ENCODE assay signal across 8 mouse cellular contexts in genomic region chr3:90076921-90077716, GRCm38 (mm10). TPM values are rescaled to one million over a fixed set of nuclear protein-coding genes. Genes with fewer than 3 reads are reported as not detected.
DNase-seq lines count a peak whose midpoint lies in the region; ATAC-seq and TF ChIP-seq lines count a peak whose summit lies in the region.

No protein-coding gene starts in this region.

- H3K79me2 ChIP-seq in myocyte (ENCODE audit: control insufficient read depth, insufficient read depth) = peaks cover 19% of the 10 kb centered on the region

- TF ChIP-seq POLR2A in cerebellum, adult 2 months (IDR thresholded peaks at IDR 0.05; ENCODE audit: borderline replicate concordance, insufficient read depth, low read length) = no peak
- TF ChIP-seq POLR2A in myocyte (IDR thresholded peaks at IDR 0.05; ENCODE audit: insufficient read length, low read depth) = no peak

- H3K9me3 ChIP-seq in forebrain, embryonic 11.5 days (ENCODE audit: control insufficient read depth, low read length) = no peaks in the 10 kb centered on the region
- no peaks in the 10 kb centered on the region for H3K9me3 ChIP-seq in forebrain, embryonic 15.5 days
- H3K9me3 ChIP-seq in hindbrain, postnatal 0 days (ENCODE audit: low read length) = no peaks in the 10 kb centered on the region

- H3ac ChIP-seq in myocyte (ENCODE audit: control insufficient read depth, insufficient read length) = no peak overlapping the region

- H3K4me1 ChIP-seq in forebrain, embryonic 11.5 days (replicated peaks; ENCODE audit: control insufficient read depth, insufficient read depth, low read length) = peaks cover 12% of the 10 kb centered on the region
- peaks cover 28% of the 10 kb centered on the region for H3K4me1 ChIP-seq in forebrain, embryonic 15.5 days
- H3K4me1 ChIP-seq in cerebellum, adult 2 months (ENCODE audit: control insufficient read depth, insufficient read depth, low read length) = no peaks in the 10 kb centered on the region
- H3K4me1 ChIP-seq in hindbrain, postnatal 0 days (ENCODE audit: insufficient read depth, low read length) = peaks cover 5% of the 10 kb centered on the region

- H3K4me3 ChIP-seq in forebrain, embryonic 11.5 days (ENCODE audit: low read depth, low read length) = no peak overlapping the region
- H3K4me3 ChIP-seq in forebrain, embryonic 15.5 days = no peak overlapping the region
- H3K4me3 ChIP-seq in cerebellum, adult 2 months (replicated peaks; ENCODE audit: insufficient read depth, low read depth, low read length) = no peak overlapping the region
- no peak overlapping the region for H3K4me3 ChIP-seq in hindbrain, postnatal 0 days (ENCODE audit: low read length)
- H3K4me3 ChIP-seq in myocyte = no peak overlapping the region

- no peak for ATAC-seq in forebrain, embryonic 11.5 days (replicated peaks; ENCODE audit: low FRiP score)
- ATAC-seq in forebrain, embryonic 15.5 days (replicated peaks) = no peak
- ATAC-seq in hindbrain, postnatal 0 days = no peak

- DNase-seq in forebrain, embryonic 11.5 days (ENCODE audit: low spot score) = peak; percentile 85
- DNase-seq in cerebellum, adult 2 months = peak; percentile 68 to 80
- peak; percentile 63 to 65 for DNase-seq in gastrocnemius, adult 8-10 months (ENCODE audit: low spot score in 2 of 2)
- peak; percentile 89 for DNase-seq in hindbrain, postnatal 0 days (ENCODE audit: low spot score)
- DNase-seq in left cerebral cortex, adult 8-10 months (ENCODE audit: low spot score in 2 of 2) = peak; percentile 65 to 69
- peak; percentile 91 for DNase-seq in splenic B cell, adult 2 months (ENCODE audit: low read depth, low spot score)

- TF ChIP-seq CTCF in cerebellum, adult 2 months (IDR thresholded peaks at IDR 0.05; ENCODE audit: borderline replicate concordance, insufficient read depth, low read depth, low read length) = peak; percentile 63; the same call in 1 of the 2 replicates
- peak; percentile 84 for TF ChIP-seq CTCF in hindbrain, postnatal 0 days (IDR thresholded peaks at IDR 0.05; ENCODE audit: low read depth)

- WGBS in forebrain, embryonic 11.5 days = 5% methylated on average over 5 of the region's 5 CpGs
- 9% methylated on average over 5 of the region's 5 CpGs for WGBS in forebrain, embryonic 15.5 days
- WGBS in cerebellum, adult 2 months = 17% methylated on average over 5 of the region's 5 CpGs
- 12% methylated on average over 5 of the region's 5 CpGs for WGBS in hindbrain, postnatal 0 days

- H3K4me2 ChIP-seq in forebrain, embryonic 11.5 days (ENCODE audit: low read depth, low read length, severe bottlenecking) = peak overlapping the region; percentile 37; the same call in 1 of the 2 replicates
- no peak overlapping the region for H3K4me2 ChIP-seq in forebrain, embryonic 15.5 days (replicated peaks)
- H3K4me2 ChIP-seq in hindbrain, postnatal 0 days (ENCODE audit: low read depth, low read length) = no peak overlapping the region
- peak overlapping the region; percentile 95 for H3K4me2 ChIP-seq in myocyte (ENCODE audit: low read depth)

- H3K27me3 ChIP-seq in forebrain, embryonic 11.5 days (ENCODE audit: control insufficient read depth, insufficient read depth, low read length) = no peaks in the 10 kb centered on the region
- H3K27me3 ChIP-seq in forebrain, embryonic 15.5 days = no peaks in the 10 kb centered on the region
- no peaks in the 10 kb centered on the region for H3K27me3 ChIP-seq in cerebellum, adult 2 months (ENCODE audit: control insufficient read depth, insufficient read depth, low read length)
- no peaks in the 10 kb centered on the region for H3K27me3 ChIP-seq in hindbrain, postnatal 0 days (ENCODE audit: insufficient read depth, low read length)
- H3K27me3 ChIP-seq in myocyte (ENCODE audit: control insufficient read depth, insufficient read depth, insufficient read length) = no peaks in the 10 kb centered on the region
- no peaks in the 10 kb centered on the region for H3K27me3 ChIP-seq in splenic B cell, adult 2 months (ENCODE audit: control insufficient read depth, insufficient read depth, low read length, poor library complexity, severe bottlenecking)

- no peaks in the 10 kb centered on the region for H3K36me3 ChIP-seq in forebrain, embryonic 11.5 days (ENCODE audit: control insufficient read depth, insufficient read depth, low read length)
- no peaks in the 10 kb centered on the region for H3K36me3 ChIP-seq in forebrain, embryonic 15.5 days
- no peaks in the 10 kb centered on the region for H3K36me3 ChIP-seq in hindbrain, postnatal 0 days (ENCODE audit: insufficient read depth, low read length)
- H3K36me3 ChIP-seq in myocyte (ENCODE audit: control insufficient read depth, insufficient read depth) = no peaks in the 10 kb centered on the region
- no peaks in the 10 kb centered on the region for H3K36me3 ChIP-seq in splenic B cell, adult 2 months (ENCODE audit: control insufficient read depth, insufficient read depth, low read length, poor library complexity, severe bottlenecking)

- H3K9ac ChIP-seq in forebrain, embryonic 11.5 days (ENCODE audit: low read length) = no peak overlapping the region
- no peak overlapping the region for H3K9ac ChIP-seq in forebrain, embryonic 15.5 days (replicated peaks)
- H3K9ac ChIP-seq in hindbrain, postnatal 0 days (replicated peaks; ENCODE audit: low read length) = peak overlapping the region; percentile 35; the same call in 1 of the 2 replicates

- H3K27ac ChIP-seq in forebrain, embryonic 11.5 days (ENCODE audit: low read depth, low read length) = no peak overlapping the region
- no peak overlapping the region for H3K27ac ChIP-seq in forebrain, embryonic 15.5 days (replicated peaks)
- no peak overlapping the region for H3K27ac ChIP-seq in cerebellum, adult 2 months (ENCODE audit: insufficient read depth, low read length)
- 0 out of 2 replicates have a peak overlapping the region, but pooled peaks have one; percentile 16 for H3K27ac ChIP-seq in hindbrain, postnatal 0 days

TF ChIP-seq in myocyte, 11 proteins besides CTCF, POLR2A, EP300 and RAD21:
- no peak for TF ChIP-seq TCF3 (IDR thresholded peaks at IDR 0.05; ENCODE audit: insufficient read length, low read depth)
- peak; percentile 44 to 79 (median 55) for TF ChIP-seq MYOD1 (IDR thresholded peaks at IDR 0.05; ENCODE audit: control insufficient read depth in 1 of 3, insufficient read length in 2 of 3, low read depth in 2 of 3)
- TF ChIP-seq MYOG (IDR thresholded peaks at IDR 0.05; ENCODE audit: control insufficient read depth in 1 of 3, insufficient read depth in 1 of 3, insufficient read length in 2 of 3, low read depth in 2 of 3) = peak in 2 of 3 experiments; percentile 34 to 68
- peak; percentile 61; the same call in 1 of the 2 replicates for TF ChIP-seq CEBPB (IDR thresholded peaks at IDR 0.05; ENCODE audit: insufficient read depth, poor library complexity, severe bottlenecking)
- TF ChIP-seq TCF12 (IDR thresholded peaks at IDR 0.05; ENCODE audit: insufficient read depth, poor library complexity, severe bottlenecking) = peak; percentile 16

RNA-seq across cellular contexts. Expression of gene Tpm3, which starts 4.7 kb away (rescaled TPM):
- 523 and 535 TPM in 2 replicates for polyA plus RNA-seq in forebrain, embryonic 11.5 days (2014; fragmentation: Nextera tagmentation; extraction: Ambion mirVana)
- 448 and 450 TPM in 2 replicates for polyA plus RNA-seq in forebrain, embryonic 15.5 days (2015; fragmentation: Nextera tagmentation; extraction: Ambion mirVana)
- polyA plus RNA-seq in cerebellum, adult 2 months (2012; rRNA removed) = 120 and 124 TPM in 2 replicates
- total RNA-seq in gastrocnemius, adult 8-10 months (2022) = 100 to 1,000 TPM; 385 to 462 (median 429) TPM
- total RNA-seq in hindbrain, postnatal 0 days (2014; rRNA removed) = 136 and 142 TPM in 2 replicates
- polyA plus RNA-seq in hindbrain, postnatal 0 days (2015; fragmentation: Nextera tagmentation; extraction: Ambion mirVana) = 300 and 302 TPM in 2 replicates
- total RNA-seq in left cerebral cortex, adult 8-10 months (2022) = 100 to 1,000 TPM; 153 to 181 (median 166) TPM
- 290 TPM for polyA plus RNA-seq in myocyte (2012; fragmentation: generic; extraction: Trizol)

RNA-seq across cellular contexts. Expression of gene Ubap2l, which starts 24.7 kb away (rescaled TPM):
- 227 and 253 TPM in 2 replicates for polyA plus RNA-seq in forebrain, embryonic 11.5 days (2014; fragmentation: Nextera tagmentation; extraction: Ambion mirVana)
- polyA plus RNA-seq in forebrain, embryonic 15.5 days (2015; fragmentation: Nextera tagmentation; extraction: Ambion mirVana) = 149 and 159 TPM in 2 replicates
- 90.4 and 102 TPM in 2 replicates for polyA plus RNA-seq in cerebellum, adult 2 months (2012; rRNA removed)
- 10 to 100 TPM; 77.3 to 99.8 (median 88.6) TPM for total RNA-seq in gastrocnemius, adult 8-10 months (2022)
- 83.1 and 102 TPM in 2 replicates for total RNA-seq in hindbrain, postnatal 0 days (2014; rRNA removed)
- polyA plus RNA-seq in hindbrain, postnatal 0 days (2015; fragmentation: Nextera tagmentation; extraction: Ambion mirVana) = 109 and 113 TPM in 2 replicates
- 100 to 1,000 TPM; 162 to 181 (median 175) TPM for total RNA-seq in left cerebral cortex, adult 8-10 months (2022)
- polyA plus RNA-seq in myocyte (2012; fragmentation: generic; extraction: Trizol) = 77.5 TPM

RNA-seq across cellular contexts. Expression of gene 4933434E20Rik, which starts 25.7 kb away (rescaled TPM):
- 183 and 211 TPM in 2 replicates for polyA plus RNA-seq in forebrain, embryonic 11.5 days (2014; fragmentation: Nextera tagmentation; extraction: Ambion mirVana)
- polyA plus RNA-seq in forebrain, embryonic 15.5 days (2015; fragmentation: Nextera tagmentation; extraction: Ambion mirVana) = 215 and 217 TPM in 2 replicates
- 112 and 116 TPM in 2 replicates for polyA plus RNA-seq in cerebellum, adult 2 months (2012; rRNA removed)
- total RNA-seq in gastrocnemius, adult 8-10 months (2022) = 100 to 1,000 TPM in 3 of 4 experiments, 10 to 100 TPM in 1; 99.6 to 117 (median 106) TPM
- total RNA-seq in hindbrain, postnatal 0 days (2014; rRNA removed) = 95.6 and 110 TPM in 2 replicates
- polyA plus RNA-seq in hindbrain, postnatal 0 days (2015; fragmentation: Nextera tagmentation; extraction: Ambion mirVana) = 228 and 254 TPM in 2 replicates
- total RNA-seq in left cerebral cortex, adult 8-10 months (2022) = 100 to 1,000 TPM in 2 of 4 experiments, 10 to 100 TPM in 2; 96.0 to 104 (median 100) TPM
- 83.8 TPM for polyA plus RNA-seq in myocyte (2012; fragmentation: generic; extraction: Trizol)

RNA-seq across cellular contexts. Expression of gene Nup210l, which starts 26.8 kb away (rescaled TPM):
- 0.67 and 0.88 TPM in 2 replicates for polyA plus RNA-seq in forebrain, embryonic 11.5 days (2014; fragmentation: Nextera tagmentation; extraction: Ambion mirVana)
- 0.23 and 0.29 TPM in 2 replicates for polyA plus RNA-seq in forebrain, embryonic 15.5 days (2015; fragmentation: Nextera tagmentation; extraction: Ambion mirVana)
- 0.16 and 0.27 TPM in 2 replicates for polyA plus RNA-seq in cerebellum, adult 2 months (2012; rRNA removed)
- under 1 TPM in 2 of 4 experiments, not detected in 2; 0.05 to 0.10 TPM for total RNA-seq in gastrocnemius, adult 8-10 months (2022)
- 0.52 and 0.65 TPM in 2 replicates for total RNA-seq in hindbrain, postnatal 0 days (2014; rRNA removed)
- polyA plus RNA-seq in hindbrain, postnatal 0 days (2015; fragmentation: Nextera tagmentation; extraction: Ambion mirVana) = 0.11 TPM in 2 replicates
- under 1 TPM; 0.21 to 0.35 (median 0.32) TPM for total RNA-seq in left cerebral cortex, adult 8-10 months (2022)
- 0.35 TPM for polyA plus RNA-seq in myocyte (2012; fragmentation: generic; extraction: Trizol)

Comparison
In these comparisons a context has a peak if more than half of its experiments do, and no peak if none do; other contexts are left out.
1. H3K4me2 ChIP-seq: peak in forebrain, embryonic 11.5 days (single experiment) and myocyte (single experiment); none in forebrain, embryonic 15.5 days (single experiment) and hindbrain, postnatal 0 days (single experiment).
2. Peak in every context shown above with its lines, with median percentiles within 50 percentile points of each other: DNase-seq.